Mouse (Mus musculus) layer of hippocampus, adult 8-10 months (tissue): ENCODE results near the gene Otud7a. TPM values are rescaled to one million over a fixed set of nuclear protein-coding genes. Genes with fewer than 3 reads are reported as not detected.

Experiments used
- DNase-seq, 2 experiments: peaks; one replicate each; pipeline ENCODE4 v3.0.0; 2022; ENCODE audit warnings: low spot score in 2 of 2
- total RNA-seq, 4 experiments: library from RNA; stranded (reverse); gene quantifications; 2 replicates each; pipeline ENCODE4 v1.2.4; 2022

Gene Otud7a
- total RNA-seq, 4 experiments from 2014 or later, result 62.6 to 68.2 (median 63.6) TPM

DNA sequence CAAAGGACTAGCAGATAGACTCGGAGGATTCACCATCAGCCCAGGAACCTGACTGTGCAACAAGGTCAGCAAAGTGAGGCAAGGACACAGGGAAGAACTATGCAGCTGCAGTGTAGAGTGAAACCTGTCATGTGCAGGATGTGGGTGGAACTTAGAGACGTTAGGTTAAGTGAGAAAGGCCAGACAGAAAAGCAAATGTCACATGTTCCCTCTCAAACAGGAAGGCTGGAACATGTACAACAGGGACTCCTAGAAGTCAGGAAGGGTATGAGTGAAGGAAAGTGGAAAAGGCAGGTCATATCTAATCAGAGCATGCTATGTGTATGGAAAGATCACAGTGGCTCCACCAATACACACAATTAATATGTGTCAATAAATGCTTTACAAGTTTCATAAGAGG lies 232.6 kb downstream of the Otud7a start:
- no peak for DNase-seq

GRCm38 (mm10) chr7:63687056-63687455 lies 242.5 kb downstream of the Otud7a start:
- no peak for DNase-seq

GRCm38 (mm10) chr7:63697921-63698320 lies 253.4 kb downstream of the Otud7a start:
- DNase-seq, result no peak

DNA sequence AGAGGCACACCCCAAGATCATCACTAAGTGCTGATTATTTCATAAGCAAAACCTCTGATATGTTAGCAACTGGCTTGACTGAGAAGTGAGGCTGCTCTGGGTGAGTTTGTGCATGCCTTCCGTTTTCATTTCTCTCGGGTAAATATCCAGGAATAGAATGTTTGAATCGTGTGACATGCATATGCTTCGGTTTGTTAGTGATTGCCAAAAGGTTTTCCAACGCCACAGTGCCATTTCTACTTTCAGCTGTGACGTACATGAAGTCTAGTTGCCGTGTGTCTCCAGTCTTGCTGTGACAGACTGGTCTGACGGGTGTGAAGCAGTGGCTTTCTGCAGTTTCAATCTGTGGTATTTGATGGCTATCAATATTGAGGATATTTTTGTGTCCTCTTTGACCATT lies 273.4 kb downstream of the Otud7a start:
- DNase-seq, result no peak

DNA sequence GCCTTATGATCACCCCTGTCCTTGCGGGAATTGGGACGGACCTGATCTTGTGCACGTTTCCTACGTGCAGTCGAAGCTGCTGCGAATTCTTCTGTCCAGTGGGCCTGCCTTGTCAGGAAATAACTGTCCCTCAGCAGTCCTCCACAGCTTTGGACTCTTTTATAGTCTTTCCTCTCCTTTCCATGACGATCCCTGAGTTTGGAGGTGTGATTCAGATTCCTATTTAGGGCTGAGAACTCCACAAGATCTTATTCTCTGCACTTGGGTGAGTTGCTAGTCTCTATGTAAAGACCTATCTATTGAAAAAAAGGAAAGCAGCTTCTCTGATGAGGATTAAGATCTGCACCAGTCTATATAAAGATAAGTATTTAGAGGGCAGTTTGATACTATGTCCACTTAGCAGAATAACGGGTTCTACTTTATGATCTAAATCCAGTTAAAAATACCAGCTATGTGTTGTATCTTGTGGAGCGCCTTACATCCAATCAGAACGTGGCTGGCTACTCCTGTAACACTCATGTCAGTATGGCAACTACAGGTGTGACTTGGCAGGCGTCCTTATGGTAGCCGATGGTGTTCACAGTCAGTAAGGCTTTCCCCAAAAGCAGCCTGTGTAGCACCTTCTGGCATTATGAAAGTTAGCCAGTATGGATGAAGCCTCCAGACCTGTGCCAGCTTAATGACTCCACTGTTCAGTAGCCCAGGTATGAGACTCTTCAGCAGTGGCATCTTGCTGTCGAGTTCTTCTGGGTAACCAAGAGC lies 274.8 kb downstream of the Otud7a start:
- DNase-seq, result no peak

DNA sequence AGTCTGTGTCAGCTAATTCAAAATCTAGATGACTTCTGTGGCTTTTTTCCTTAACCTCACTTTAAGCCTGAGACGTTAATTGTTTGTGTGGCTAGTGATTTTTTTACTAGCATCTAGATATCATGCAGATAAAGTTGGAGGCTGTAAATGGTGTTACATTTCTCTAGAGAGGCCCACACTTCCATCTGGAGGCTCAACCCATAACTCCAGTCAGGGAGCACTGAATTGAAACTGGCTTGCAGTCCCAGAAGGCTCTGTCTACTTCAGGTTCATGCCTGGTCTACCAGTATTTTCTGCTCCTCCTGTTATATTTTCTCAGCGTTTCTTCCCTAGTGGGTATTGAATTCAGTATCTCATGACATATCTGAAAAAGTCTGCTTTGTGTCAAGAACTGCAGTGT lies 276.1 kb downstream of the Otud7a start:
- no peak for DNase-seq

DNA sequence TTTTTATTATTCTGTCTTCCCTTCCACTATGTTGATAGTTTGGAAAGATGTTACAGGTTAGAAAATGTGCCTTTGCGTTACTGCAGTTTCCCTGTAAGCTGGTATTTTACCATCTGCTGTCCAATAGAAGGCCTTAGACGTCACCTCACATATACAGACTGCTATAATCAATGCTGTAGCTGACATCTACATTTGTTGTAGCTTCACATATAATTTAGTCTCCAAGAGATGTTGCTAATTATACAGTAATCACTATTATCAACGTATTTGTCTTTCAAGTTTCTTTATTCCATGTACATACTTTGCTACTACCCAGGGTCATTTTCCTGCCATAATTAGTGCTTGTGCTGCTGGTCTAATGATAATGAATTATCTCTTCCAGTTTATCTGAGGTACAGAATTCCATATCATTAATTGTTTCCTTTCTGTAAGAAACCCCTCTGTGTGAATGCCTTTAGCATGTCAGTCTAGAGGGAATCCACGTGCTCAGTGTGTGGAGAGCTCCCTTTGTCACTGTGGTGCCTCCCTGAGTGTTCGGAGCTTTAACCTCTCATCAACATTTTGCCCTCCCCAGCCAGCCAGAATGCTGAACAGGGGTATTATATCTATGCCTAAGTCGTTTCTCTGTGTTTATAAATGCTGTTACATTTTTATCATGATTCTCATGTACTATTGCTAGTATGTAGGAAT lies 280.6 kb downstream of the Otud7a start:
- DNase-seq, result no peak

GRCm38 (mm10) chr7:63729605-63730004 lies 285.1 kb downstream of the Otud7a start:
- DNase-seq, result no peak

GRCm38 (mm10) chr7:63730012-63730411 lies 285.5 kb downstream of the Otud7a start:
- DNase-seq, result no peak

DNA sequence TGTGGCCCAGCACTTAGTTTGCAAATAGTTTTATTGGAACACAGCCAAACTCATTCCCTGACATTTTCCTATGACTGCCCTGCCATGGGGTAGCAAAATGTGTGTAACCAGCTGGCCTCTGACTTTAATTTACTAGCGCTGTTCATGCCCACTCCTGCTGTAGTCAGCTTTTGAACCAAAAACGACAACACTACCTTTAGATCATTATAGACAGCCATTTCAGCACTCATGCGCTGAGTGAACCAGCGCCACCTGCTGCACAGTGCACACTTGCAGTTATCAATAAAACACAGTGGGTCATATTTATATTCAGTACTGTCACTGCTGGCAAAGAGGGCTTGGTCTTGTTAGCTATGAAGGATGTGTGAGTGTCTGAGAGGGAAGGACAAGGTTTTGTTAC lies 293.2 kb downstream of the Otud7a start:
- no peak for DNase-seq

- no peak for DNase-seq
Observed at GRCm38 (mm10) chr7:63738142-63738541, 293.6 kb downstream of the Otud7a start.

GRCm38 (mm10) chr7:63743116-63743515 lies 298.6 kb downstream of the Otud7a start:
- DNase-seq, result no peak

- DNase-seq, result no peak
Observed at GRCm38 (mm10) chr7:63752081-63752480, 307.5 kb downstream of the Otud7a start.

GRCm38 (mm10) chr7:63753274-63753751 lies 308.8 kb downstream of the Otud7a start:
- DNase-seq, result peak; percentile 66 to 68

- DNase-seq, result peak; percentile 68 to 79
Observed at GRCm38 (mm10) chr7:63754573-63755475, 310.3 kb downstream of the Otud7a start.

GRCm38 (mm10) chr7:63755476-63755948 lies 311.0 kb downstream of the Otud7a start:
- DNase-seq, result peak; percentile 85 to 89

GRCm38 (mm10) chr7:63757136-63757677 lies 312.7 kb downstream of the Otud7a start:
- no peak for DNase-seq

DNA sequence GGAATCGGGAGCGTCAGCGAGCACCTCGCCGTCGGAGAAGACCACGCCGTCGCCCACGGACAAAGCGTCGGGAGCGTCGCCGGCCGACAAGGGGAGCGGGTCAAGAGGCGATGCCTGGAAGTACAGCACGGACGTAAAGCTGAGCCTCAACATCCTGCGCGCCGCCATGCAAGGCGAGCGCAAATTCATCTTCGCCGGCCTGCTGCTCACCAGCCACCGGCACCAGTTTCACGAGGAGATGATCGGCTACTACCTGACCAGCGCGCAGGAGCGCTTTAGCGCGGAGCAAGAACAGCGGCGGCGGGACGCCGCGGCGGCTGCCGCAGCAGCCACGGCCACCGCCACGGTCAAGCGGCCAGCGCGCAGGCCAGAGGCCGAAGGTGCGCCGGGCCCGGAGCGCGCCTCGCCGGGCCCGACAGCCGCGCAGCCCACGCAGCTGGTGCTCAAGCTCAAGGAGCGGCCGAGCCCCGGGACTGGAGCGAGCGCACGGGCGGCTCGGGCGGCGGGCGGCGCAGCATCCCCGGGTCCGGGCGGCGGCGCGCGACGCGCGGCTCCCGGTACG lies 313.2 kb downstream of the Otud7a start:
- no peak for DNase-seq

GRCm38 (mm10) chr7:63758240-63758826 lies 313.8 kb downstream of the Otud7a start:
- no peak for DNase-seq

DNA sequence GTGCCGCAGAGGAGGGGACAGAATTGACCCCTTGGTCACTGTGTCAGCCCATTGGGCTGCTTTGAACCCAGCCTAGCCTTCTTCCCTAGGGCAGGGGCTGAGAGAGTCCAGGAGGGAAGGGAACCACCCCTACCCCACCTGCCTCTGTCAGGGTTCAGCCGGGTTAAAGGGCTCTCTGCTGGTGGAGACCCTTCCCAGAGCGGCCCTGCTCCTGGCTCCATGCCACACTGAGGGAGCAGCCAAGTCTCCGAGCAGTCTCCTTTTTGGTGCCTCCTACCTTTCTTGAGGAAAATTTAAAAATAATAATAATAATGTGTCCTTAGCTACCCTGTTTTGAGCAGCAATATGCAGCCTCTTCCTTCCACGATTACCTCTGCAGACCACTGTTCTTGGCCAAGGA lies 315.1 kb downstream of the Otud7a start:
- DNase-seq, result no peak

GRCm38 (mm10) chr7:63762529-63762928 lies 318.0 kb downstream of the Otud7a start:
- DNase-seq, result peak in 1 of 2 experiments; percentile 5
